Mouse (Mus musculus) small intestine, adult 2 months (tissue): ENCODE measurements around the gene Smurf2.

Experiments
- CTCF ChIP-seq: fragments of 200-500 bp; IDR thresholded peaks from 2 replicates; pipeline ENCODE4 v1.5.1; 2012; ENCODE audit warnings: low read depth, mild to moderate bottlenecking, control low read depth, inconsistent platforms, low read length, moderate library complexity, mixed read lengths; ENCODE audit not compliant: insufficient replicate concordance, insufficient read length; ENCODE audit errors: extremely low read depth
- POLR2A ChIP-seq: fragments of 200-500 bp; IDR thresholded peaks from 2 replicates; pipeline ENCODE4 v1.6.1; 2012; ENCODE audit warnings: low read depth, mild to moderate bottlenecking, control low read depth, inconsistent platforms, low read length, moderate library complexity

DNA sequence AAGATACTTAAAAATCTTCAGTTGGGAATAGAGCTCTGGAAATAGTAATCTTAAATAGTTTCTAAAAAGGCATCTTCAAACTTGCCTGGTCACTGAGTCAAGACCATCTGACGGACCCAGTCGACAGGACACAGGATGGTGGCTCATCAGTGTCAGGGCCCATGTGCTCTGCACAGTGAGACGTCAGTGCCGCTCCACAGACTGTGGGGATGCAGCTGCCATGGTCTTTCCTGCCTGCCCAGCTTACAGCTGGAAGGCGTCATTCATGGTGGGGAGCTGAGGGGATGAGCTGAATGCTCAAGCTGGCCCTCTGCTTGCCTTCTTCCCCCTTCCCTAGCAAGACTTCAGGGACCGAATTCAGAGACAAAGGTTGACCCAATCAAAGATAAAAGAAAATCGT lies 104.2 kb downstream of the Smurf2 start:
- TF ChIP-seq CTCF = no peak
- no peak for TF ChIP-seq POLR2A
